Mouse (Mus musculus): ENCODE data around the gene Chrna5. TPM values are rescaled to one million over a fixed set of nuclear protein-coding genes. Genes with fewer than 3 reads are reported as not detected.

Chrna5 gene
- total and polyA plus RNA-seq, 3 experiments = not detected

DNA sequence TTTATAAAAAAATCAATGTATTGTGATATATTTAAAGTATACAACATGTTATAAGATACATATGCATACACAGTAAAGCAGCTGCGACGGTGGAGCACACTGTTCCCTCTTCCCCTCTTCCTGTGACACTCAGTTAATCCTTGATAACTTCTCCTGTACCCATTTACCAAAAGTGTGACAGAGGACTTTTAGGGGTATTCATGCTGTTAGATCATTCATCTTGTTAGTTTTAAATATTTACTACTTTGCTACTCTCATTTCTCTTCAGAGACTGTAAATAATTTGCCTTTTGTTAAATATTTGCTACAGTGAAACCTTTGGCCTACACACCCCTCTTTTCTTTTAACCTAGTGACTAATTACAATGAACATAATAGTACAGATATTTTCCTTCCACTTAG, 48.3 kb upstream of the Chrna5 start:
- no peak overlapping the region for H3K4me2 ChIP-seq (ENCODE audit: insufficient read depth, low read depth, poor library complexity, severe bottlenecking)
- H3K27me3 ChIP-seq (replicated peaks) = no peaks in the 10 kb centered on the region
- H3K4me1 ChIP-seq (ENCODE audit: control insufficient read depth in 1 of 2, insufficient read depth in 2 of 2) = peaks cover 5 to 11% of the 10 kb centered on the region in 2 experiments; a peak in 3 of 4 replicates
- H3K36me3 ChIP-seq (replicated peaks in 1 of 2; ENCODE audit: control insufficient read depth in 1 of 2, insufficient read depth in 1 of 2, low read length in 1 of 2) = no peaks in the 10 kb centered on the region
- no peaks in the 10 kb centered on the region for H3K9me3 ChIP-seq (replicated peaks; ENCODE audit: low read length)
- in situ Hi-C loops (cut with MboI; ENCODE audit: low pct_ligation_motif_present, low pct_unique_long_range_greater_than_20kb, low sequenced_read_pairs) (no loop called here), dilution Hi-C loops (cut with MboI; ENCODE audit: extremely low pct_ligation_motif_present, extremely low pct_unique_long_range_greater_than_20kb, low sequenced_read_pairs) (no loop called here)
- no peak for DNase-seq (ENCODE audit: extremely low read depth)
- no peak overlapping the region for H3K27ac ChIP-seq (ENCODE audit: insufficient read depth, low read depth)
- H3K79me2 ChIP-seq (replicated peaks; ENCODE audit: control insufficient read depth, extremely low read depth, insufficient read depth, poor library complexity, severe bottlenecking) = no peaks in the 10 kb centered on the region
- TF ChIP-seq JUND (conservative IDR thresholded peaks at IDR 0.05; ENCODE audit: low read depth, low read length) = no peak
- TF ChIP-seq KAT2A (IDR thresholded peaks at IDR 0.05; ENCODE audit: insufficient replicate concordance, low read length) = no peak
- no peak for TF ChIP-seq BHLHE40 (IDR thresholded peaks at IDR 0.05; ENCODE audit: low read depth, low read length)
- no peak for TF ChIP-seq PAX5 (IDR thresholded peaks at IDR 0.05; ENCODE audit: low read length)
- no peak for TF ChIP-seq MAFK (IDR thresholded peaks at IDR 0.05; ENCODE audit: insufficient replicate concordance, low read length)
- no peak for TF ChIP-seq UBTF (IDR thresholded peaks at IDR 0.05; ENCODE audit: low read depth, low read length)
- no peak for TF ChIP-seq RAD21 (IDR thresholded peaks at IDR 0.05; ENCODE audit: low read depth, low read length)
- TF ChIP-seq ZMIZ1 (IDR thresholded peaks at IDR 0.05; ENCODE audit: low read depth, low read length) = no peak
- TF ChIP-seq MAZ (IDR thresholded peaks at IDR 0.05; ENCODE audit: low read depth, low read length) = no peak
- no peak for TF ChIP-seq MXI1 (IDR thresholded peaks at IDR 0.05; ENCODE audit: low read depth, low read length)
- no peak for TF ChIP-seq RCOR1 (conservative IDR thresholded peaks at IDR 0.05; ENCODE audit: low read depth, low read length)
- no peak for TF ChIP-seq NELFE (IDR thresholded peaks at IDR 0.05; ENCODE audit: low read depth, low read length)
- no peak for TF ChIP-seq CHD2 (IDR thresholded peaks at IDR 0.05; ENCODE audit: low read length)
- TF ChIP-seq ZNF384 (IDR thresholded peaks at IDR 0.05; ENCODE audit: low read depth, low read length) = no peak
- TF ChIP-seq TCF12 (IDR thresholded peaks at IDR 0.05; ENCODE audit: low read depth, low read length) = no peak
- TF ChIP-seq CHD1 (IDR thresholded peaks at IDR 0.05; ENCODE audit: low read depth, low read length) = no peak
- no peak for TF ChIP-seq SMC3 (IDR thresholded peaks at IDR 0.05; ENCODE audit: low read depth, low read length)
- H3K4me3 ChIP-seq (replicated peaks in 1 of 3; ENCODE audit: low read depth in 2 of 3, low read length in 2 of 3, poor library complexity in 1 of 3) = no peak overlapping the region
- H3K9ac ChIP-seq (ENCODE audit: insufficient read depth, low read depth) = no peak overlapping the region

GRCm38 (mm10) chr9:54942071-54942470, 38.6 kb upstream of the Chrna5 start:
- Histone ChIP-seq H3K36me3 (replicated peaks in 1 of 2; ENCODE audit: control insufficient read depth in 1 of 2, insufficient read depth in 1 of 2, low read length in 1 of 2) (no peaks in the 10 kb centered on the region), H3K27ac (ENCODE audit: insufficient read depth, low read depth) (no peak overlapping the region), H3K4me1 (ENCODE audit: control insufficient read depth in 1 of 2, insufficient read depth in 2 of 2) (no peaks in the 10 kb centered on the region), H3K4me2 (ENCODE audit: insufficient read depth, low read depth, poor library complexity, severe bottlenecking) (no peak overlapping the region), H3K9ac (ENCODE audit: insufficient read depth, low read depth) (no peak overlapping the region), H3K9me3 (replicated peaks; ENCODE audit: low read length) (no peaks in the 10 kb centered on the region), H3K4me3 (replicated peaks in 1 of 3; ENCODE audit: low read depth in 2 of 3, low read length in 2 of 3, poor library complexity in 1 of 3) (no peak overlapping the region), H3K27me3 (replicated peaks) (no peaks in the 10 kb centered on the region), H3K79me2 (replicated peaks; ENCODE audit: control insufficient read depth, extremely low read depth, insufficient read depth, poor library complexity, severe bottlenecking) (no peaks in the 10 kb centered on the region)
- DNase-seq (ENCODE audit: extremely low read depth) = no peak
- TF ChIP-seq TBP (conservative IDR thresholded peaks at IDR 0.05; ENCODE audit: low read depth, low read length) = no peak
- TF ChIP-seq PAX5 (IDR thresholded peaks at IDR 0.05; ENCODE audit: low read length) = no peak
- TF ChIP-seq MAZ (IDR thresholded peaks at IDR 0.05; ENCODE audit: low read depth, low read length) = no peak
- in situ Hi-C loops (cut with MboI; ENCODE audit: low pct_ligation_motif_present, low pct_unique_long_range_greater_than_20kb, low sequenced_read_pairs) (no loop called here), dilution Hi-C loops (cut with MboI; ENCODE audit: extremely low pct_ligation_motif_present, extremely low pct_unique_long_range_greater_than_20kb, low sequenced_read_pairs) (no loop called here)
